Mouse (Mus musculus): ENCODE data around the gene Psap. TPM values are rescaled to one million over a fixed set of nuclear protein-coding genes. Genes with fewer than 3 reads are reported as not detected.

Psap gene
- total RNA-seq, 2 experiments from 2014 or later = 1,306 to 1,321 TPM

GRCm38 (mm10) chr10:60287726-60288125 is 10.3 kb downstream of the Psap start:
- no peak for DNase-seq

GRCm38 (mm10) chr10:60289216-60289615 is 11.8 kb downstream of the Psap start:
- peak; percentile 44 to 53 for DNase-seq

GRCm38 (mm10) chr10:60290026-60290738 is 12.8 kb downstream of the Psap start:
- DNase-seq = peak in 1 of 2 experiments; percentile 35

- no peak for DNase-seq
Observed at GRCm38 (mm10) chr10:60290739-60291110, 13.3 kb downstream of the Psap start.

- no peak for DNase-seq
Observed at GRCm38 (mm10) chr10:60292209-60292608, 14.8 kb downstream of the Psap start.

GRCm38 (mm10) chr10:60294621-60295020 is 17.2 kb downstream of the Psap start:
- DNase-seq = no peak

GRCm38 (mm10) chr10:60295356-60295755 is 17.9 kb downstream of the Psap start:
- DNase-seq = no peak

GRCm38 (mm10) chr10:60296027-60296426 is 18.6 kb downstream of the Psap start:
- no peak for DNase-seq

GRCm38 (mm10) chr10:60299636-60300035 is 22.2 kb downstream of the Psap start:
- no peak for DNase-seq

GRCm38 (mm10) chr10:60303419-60303818 is 26.0 kb downstream of the Psap start:
- no peak for DNase-seq

- peak; percentile 76 to 86 for DNase-seq
Observed at GRCm38 (mm10) chr10:60304854-60305628, 27.6 kb downstream of the Psap start.

- no peak for DNase-seq
Observed at GRCm38 (mm10) chr10:60310629-60311028, 33.2 kb downstream of the Psap start.

- DNase-seq = no peak
Observed at GRCm38 (mm10) chr10:60313606-60314005, 36.2 kb downstream of the Psap start.

GRCm38 (mm10) chr10:60316166-60316565 is 38.7 kb downstream of the Psap start:
- DNase-seq = no peak

GRCm38 (mm10) chr10:60328963-60329650 is 51.7 kb downstream of the Psap start:
- DNase-seq = no peak

GRCm38 (mm10) chr10:60334583-60334982 is 57.2 kb downstream of the Psap start:
- DNase-seq = no peak

- no peak for DNase-seq
Observed at GRCm38 (mm10) chr10:60335021-60335420, 57.6 kb downstream of the Psap start.

GRCm38 (mm10) chr10:60341528-60341927 is 64.1 kb downstream of the Psap start:
- no peak for DNase-seq

GRCm38 (mm10) chr10:60344111-60344510 is 66.7 kb downstream of the Psap start:
- no peak for DNase-seq

- no peak for DNase-seq
Observed at GRCm38 (mm10) chr10:60346056-60346455, 68.6 kb downstream of the Psap start.

- peak; percentile 91 to 92 for DNase-seq
Observed at GRCm38 (mm10) chr10:60346701-60347405, 69.4 kb downstream of the Psap start, which contains the start of gene Vsir. Gene Vsir, plus strand, starts transcription at chr10:60346851.
